Mouse (Mus musculus) forebrain, embryonic 12.5 days (tissue): ENCODE data around the gene Lrrn2. TPM values are rescaled to one million over a fixed set of nuclear protein-coding genes. Genes with fewer than 3 reads are reported as not detected.
A peak's percentile ranks its signal among the peaks of the same experiment; 100 is the strongest.

Experiments used
- ATAC-seq: fragments of 200-750 bp; cut with Nextera tagmentation; 2 replicates; pipeline ENCODE4 v1.8.0; 2017; ENCODE audit warnings: moderate TSS enrichment; ENCODE audit not compliant: low FRiP score
- H3K27ac ChIP-seq: fragments of 300-500 bp; sonication (generic); 2 replicates; pipeline ENCODE4 v1.5.1; 2016; ENCODE audit warnings: mild to moderate bottlenecking
- H3K27me3 ChIP-seq: fragments of 300-500 bp; sonication (generic); 2 replicates; pipeline ENCODE4 v1.6.1; 2016; ENCODE audit warnings: mild to moderate bottlenecking
- H3K36me3 ChIP-seq: fragments of 300-500 bp; sonication (generic); replicated peaks from 2 replicates; pipeline ENCODE4 v1.6.1; 2016; ENCODE audit warnings: mild to moderate bottlenecking
- H3K4me1 ChIP-seq: fragments of 300-500 bp; sonication (generic); 2 replicates; pipeline ENCODE4 v1.6.1; 2016
- H3K4me2 ChIP-seq: fragments of 300-500 bp; sonication (generic); 2 replicates; pipeline ENCODE4 v1.6.1; 2016; ENCODE audit warnings: mild to moderate bottlenecking, moderate library complexity
- H3K4me3 ChIP-seq: fragments of 300-500 bp; sonication (generic); replicated peaks from 2 replicates; pipeline ENCODE4 v1.5.1; 2016; ENCODE audit warnings: mild to moderate bottlenecking
- H3K9ac ChIP-seq: fragments of 300-500 bp; sonication (generic); 2 replicates; pipeline ENCODE4 v1.6.1; 2016; ENCODE audit warnings: mild to moderate bottlenecking
- H3K9me3 ChIP-seq: fragments of 300-500 bp; sonication (generic); 2 replicates; pipeline ENCODE4 v1.6.1; 2016
- WGBS: fragments of 180-500 bp; shearing (Covaris S2); methylation state at CpG from one replicate; pipeline ENCODE4 v1.1.7; 2016; 5-methylcytosine and 5-hydroxymethylcytosine counted together
- polyA plus RNA-seq: library from polyadenylated mRNA; unstranded; fragments of >200 nt; fragmentation: Nextera tagmentation; extraction: Ambion mirVana; gene quantifications from 2 replicates; pipeline ENCODE4 v1.2.1, GENCODE M21; 2016

Gene Lrrn2
- polyA plus RNA-seq, 1 experiment from 2014 or later = 17.9 TPM

DNA sequence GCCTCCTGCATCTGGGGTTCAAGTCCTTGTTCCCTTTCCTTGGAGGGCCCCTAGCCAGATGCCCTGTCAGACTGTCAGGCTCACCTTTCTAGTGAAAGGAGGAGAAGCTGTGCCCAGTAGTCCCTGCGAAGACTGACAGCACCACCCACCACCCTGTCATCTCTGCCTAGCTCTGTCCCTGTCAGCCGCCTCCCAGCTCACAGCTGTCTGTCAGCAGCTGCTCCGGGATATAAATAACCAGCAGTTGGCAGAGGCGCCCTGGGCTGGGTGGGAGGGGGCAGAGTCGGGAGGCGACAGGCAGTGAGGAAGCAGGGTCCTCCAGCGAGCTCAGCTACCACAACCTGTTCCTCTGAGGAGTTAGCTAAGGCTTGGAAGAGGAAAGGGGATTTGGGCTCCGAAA is 26.8 kb upstream of the Lrrn2 start:
- Histone ChIP-seq H3K27me3 (no peaks in the 10 kb centered on the region), H3K36me3 (no peaks in the 10 kb centered on the region), H3K9ac (no peak overlapping the region), H3K4me3 (no peak overlapping the region), H3K4me2 (no peak overlapping the region), H3K9me3 (peaks cover 6% of the 10 kb centered on the region; the same call in 1 of the 2 replicates), H3K4me1 (peaks cover 18% of the 10 kb centered on the region), H3K27ac (no peak overlapping the region)
- ATAC-seq = no peak; the same call in 1 of the 2 replicates
- WGBS = 39% methylated on average over 8 of the region's 8 CpGs

DNA sequence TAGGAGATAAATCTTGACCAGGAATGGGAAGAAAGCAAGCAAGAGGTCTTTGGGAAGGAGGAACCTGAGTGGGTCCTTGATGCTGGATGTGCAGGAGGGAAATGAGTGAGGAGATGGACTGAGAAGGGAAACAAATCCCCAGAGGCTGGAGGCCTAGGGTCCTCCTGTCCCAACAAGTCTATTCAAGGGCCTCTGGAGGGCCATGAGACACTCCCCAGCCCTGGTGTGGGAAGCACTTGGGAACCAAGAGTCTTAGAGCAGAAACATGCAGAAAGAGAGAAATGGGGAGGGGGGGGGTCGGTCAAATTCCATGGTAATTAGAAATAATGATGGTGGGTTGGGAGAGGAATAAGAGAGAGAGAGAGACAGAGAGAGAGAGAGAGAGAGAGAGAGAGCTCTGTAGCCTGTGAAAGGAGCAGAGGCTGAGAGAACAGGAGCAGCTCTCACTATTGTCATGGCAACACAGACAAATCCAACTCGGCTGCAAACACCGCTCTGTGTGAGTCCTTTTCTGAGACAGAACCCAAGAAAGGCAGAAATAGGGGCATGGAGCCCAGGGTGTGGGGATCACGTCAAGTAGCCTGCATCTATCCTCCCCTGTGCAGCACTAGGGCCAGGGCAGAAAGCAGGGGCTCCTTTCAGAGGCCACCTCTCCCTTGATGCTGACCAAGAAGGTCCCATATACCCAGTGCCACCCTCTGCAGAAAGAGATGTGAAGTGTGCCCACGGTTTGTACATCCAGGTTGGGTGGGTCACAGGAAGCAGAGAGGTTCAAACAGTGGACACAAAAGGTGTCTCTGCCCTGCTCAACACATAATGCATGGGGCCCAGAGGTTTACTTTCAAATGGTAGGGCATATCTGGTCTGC is 21.3 kb upstream of the Lrrn2 start:
- ATAC-seq = peak; percentile 86
- H3K27ac ChIP-seq = peak overlapping the region; percentile 61; the same call in 1 of the 2 replicates
- H3K9me3 ChIP-seq = no peaks in the 10 kb centered on the region
- peaks cover 19% of the 10 kb centered on the region for H3K4me1 ChIP-seq
- WGBS = 18% methylated on average over 5 of the region's 5 CpGs
- no peak overlapping the region for H3K9ac ChIP-seq
- no peak overlapping the region for H3K4me3 ChIP-seq
- no peak overlapping the region for H3K4me2 ChIP-seq
- no peaks in the 10 kb centered on the region for H3K27me3 ChIP-seq
- H3K36me3 ChIP-seq = no peaks in the 10 kb centered on the region

DNA sequence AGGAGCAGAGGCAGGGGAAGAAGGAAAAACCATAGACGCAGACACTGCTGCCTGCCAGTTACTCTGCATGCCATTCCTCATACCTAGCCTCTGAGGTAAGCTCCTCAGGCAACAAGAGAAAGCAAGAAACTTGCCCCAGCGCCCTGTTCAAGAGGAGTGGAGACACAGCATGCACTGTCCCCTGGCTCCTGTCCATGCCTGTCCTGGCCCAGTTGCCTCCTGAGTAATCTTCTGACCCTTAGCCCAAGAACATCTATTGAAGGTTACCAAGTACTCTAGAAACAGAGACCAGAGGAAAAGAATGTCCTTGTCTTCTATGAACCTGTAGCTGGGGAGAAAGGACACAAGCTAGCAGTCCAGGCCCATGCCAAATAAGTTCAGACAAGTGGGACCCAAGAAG is 15.9 kb upstream of the Lrrn2 start:
- H3K9me3 ChIP-seq = no peaks in the 10 kb centered on the region
- ATAC-seq = no peak
- 90% methylated on average over 2 of the region's 2 CpGs for WGBS
- no peak overlapping the region for H3K9ac ChIP-seq
- H3K4me1 ChIP-seq = peaks cover 6% of the 10 kb centered on the region
- no peaks in the 10 kb centered on the region for H3K36me3 ChIP-seq
- H3K4me2 ChIP-seq = no peak overlapping the region
- no peak overlapping the region for H3K27ac ChIP-seq
- 0 out of 2 replicates have a peak, but pooled peaks cover 4% of the 10 kb centered on the region for H3K27me3 ChIP-seq
- no peak overlapping the region for H3K4me3 ChIP-seq

DNA sequence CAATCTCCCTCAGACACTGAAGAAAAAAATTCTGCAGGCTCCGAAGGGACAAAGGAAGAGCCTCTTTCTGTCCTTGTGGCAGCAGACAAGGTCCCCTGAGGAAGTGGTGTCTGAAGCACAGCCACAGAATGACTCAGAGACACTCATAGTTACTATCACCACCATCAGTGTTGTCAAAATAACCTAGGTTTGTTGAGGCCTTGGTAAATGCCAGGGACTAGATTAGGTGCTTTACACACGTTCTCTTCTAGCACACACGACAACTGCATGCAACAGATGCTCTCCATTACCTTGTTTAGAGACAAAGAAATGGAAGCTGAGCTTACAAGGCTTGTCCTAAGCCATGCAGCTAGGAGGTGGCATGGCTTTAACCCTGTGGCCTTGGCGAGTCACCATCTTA is 14.5 kb upstream of the Lrrn2 start:
- no peaks in the 10 kb centered on the region for H3K9me3 ChIP-seq
- 87% methylated on average over 4 of the region's 4 CpGs for WGBS
- ATAC-seq = no peak
- no peak overlapping the region for H3K9ac ChIP-seq
- no peak overlapping the region for H3K4me3 ChIP-seq
- 0 out of 2 replicates have a peak, but pooled peaks cover 4% of the 10 kb centered on the region for H3K27me3 ChIP-seq
- no peak overlapping the region for H3K27ac ChIP-seq
- H3K4me2 ChIP-seq = no peak overlapping the region
- H3K4me1 ChIP-seq = no peaks in the 10 kb centered on the region
- no peaks in the 10 kb centered on the region for H3K36me3 ChIP-seq

DNA sequence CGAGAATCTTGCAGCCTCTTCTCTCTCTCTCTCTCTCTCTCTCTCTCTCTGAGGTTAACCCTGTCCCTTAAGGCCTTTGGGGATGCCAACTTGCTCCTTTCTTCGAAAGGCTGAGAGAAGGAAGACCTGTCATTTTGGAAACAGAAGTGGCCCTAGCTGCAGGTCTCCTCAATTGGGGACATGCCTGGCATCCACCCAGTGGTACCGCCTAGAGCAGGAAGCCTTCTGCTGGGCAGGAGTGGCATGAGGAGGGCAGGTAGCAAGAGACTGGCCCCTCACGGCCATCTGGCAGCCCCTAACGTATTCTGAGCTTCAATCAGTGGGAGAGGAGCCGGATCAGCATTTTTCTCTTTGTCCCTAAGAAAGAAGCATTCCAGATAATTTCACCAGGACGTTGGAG is 9.7 kb upstream of the Lrrn2 start:
- WGBS = 52% methylated on average over 7 of the region's 7 CpGs
- Histone ChIP-seq H3K36me3 (no peaks in the 10 kb centered on the region), H3K27ac (0 out of 2 replicates have a peak overlapping the region, but pooled peaks have one; percentile 19), H3K9ac (no peak overlapping the region), H3K4me1 (no peaks in the 10 kb centered on the region), H3K9me3 (no peaks in the 10 kb centered on the region), H3K4me3 (no peak overlapping the region), H3K4me2 (no peak overlapping the region), H3K27me3 (peaks cover 17% of the 10 kb centered on the region)
- no peak for ATAC-seq

DNA sequence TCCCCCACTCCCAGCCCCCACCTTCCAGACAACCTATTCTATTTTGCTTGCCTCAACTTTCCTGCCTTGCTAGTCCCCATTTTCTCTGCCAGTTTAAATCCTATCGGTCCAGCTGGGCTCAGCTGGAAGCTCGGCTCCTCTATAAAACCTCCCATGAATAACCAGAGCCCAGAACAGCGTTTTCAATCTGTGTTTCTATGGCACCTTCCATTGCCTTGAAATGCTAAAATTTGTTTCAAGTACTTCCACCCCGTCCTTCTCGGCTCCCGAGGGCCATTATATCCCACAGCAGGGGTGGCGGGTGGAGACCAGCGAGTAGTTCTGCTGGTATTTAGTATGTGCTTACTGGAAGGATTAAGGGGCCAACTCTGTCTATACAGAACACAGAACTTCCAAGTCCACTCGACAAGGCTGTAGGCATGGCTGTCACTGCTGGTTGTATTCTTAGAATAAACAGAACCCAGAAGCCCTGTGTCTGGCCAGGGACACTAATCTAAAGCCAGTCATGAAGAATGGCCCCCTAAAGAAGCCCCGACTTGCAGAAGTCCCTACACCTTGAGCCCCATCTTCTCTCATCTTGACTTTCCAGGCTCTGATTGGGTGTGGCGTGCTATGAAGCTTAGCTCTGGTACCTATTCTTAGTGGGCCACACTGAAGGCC is 992 bp upstream of the Lrrn2 start:
- Histone ChIP-seq H3K27me3 (peaks cover 65% of the 10 kb centered on the region), H3K36me3 (no peaks in the 10 kb centered on the region), H3K4me2 (no peak overlapping the region), H3K4me1 (peaks cover 34% of the 10 kb centered on the region), H3K9me3 (no peaks in the 10 kb centered on the region), H3K9ac (no peak overlapping the region), H3K27ac (no peak overlapping the region), H3K4me3 (no peak overlapping the region)
- no peak for ATAC-seq
- WGBS = 12% methylated on average over 11 of the region's 11 CpGs

DNA sequence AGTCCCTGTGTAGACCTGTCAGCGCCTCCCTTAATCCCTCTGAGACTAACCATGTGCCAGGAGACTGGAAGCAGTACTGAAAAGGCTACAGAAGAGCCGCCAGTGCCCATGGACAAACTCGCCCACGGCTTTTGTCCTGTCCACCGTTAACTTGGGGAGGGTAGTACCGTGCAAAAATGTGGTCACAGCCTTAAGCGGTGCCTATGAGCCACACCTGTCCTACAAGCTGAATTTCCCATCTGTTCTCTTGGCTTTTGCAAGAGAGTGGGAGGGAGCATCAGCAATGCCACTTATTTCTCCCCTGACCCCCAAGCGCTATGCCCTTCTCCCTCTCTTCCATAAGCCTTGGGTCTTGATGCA is 292 bp upstream of the Lrrn2 start:
- no peak for ATAC-seq
- H3K36me3 ChIP-seq = no peaks in the 10 kb centered on the region
- H3K4me2 ChIP-seq = peak overlapping the region; percentile 83
- H3K9me3 ChIP-seq = no peaks in the 10 kb centered on the region
- peak overlapping the region; percentile 79 for H3K9ac ChIP-seq
- H3K27ac ChIP-seq = peak overlapping the region; percentile 81
- peaks cover 65% of the 10 kb centered on the region for H3K27me3 ChIP-seq
- H3K4me1 ChIP-seq = peaks cover 34% of the 10 kb centered on the region
- WGBS = 9% methylated on average over 8 of the region's 8 CpGs
- H3K4me3 ChIP-seq = peak overlapping the region; percentile 59

DNA sequence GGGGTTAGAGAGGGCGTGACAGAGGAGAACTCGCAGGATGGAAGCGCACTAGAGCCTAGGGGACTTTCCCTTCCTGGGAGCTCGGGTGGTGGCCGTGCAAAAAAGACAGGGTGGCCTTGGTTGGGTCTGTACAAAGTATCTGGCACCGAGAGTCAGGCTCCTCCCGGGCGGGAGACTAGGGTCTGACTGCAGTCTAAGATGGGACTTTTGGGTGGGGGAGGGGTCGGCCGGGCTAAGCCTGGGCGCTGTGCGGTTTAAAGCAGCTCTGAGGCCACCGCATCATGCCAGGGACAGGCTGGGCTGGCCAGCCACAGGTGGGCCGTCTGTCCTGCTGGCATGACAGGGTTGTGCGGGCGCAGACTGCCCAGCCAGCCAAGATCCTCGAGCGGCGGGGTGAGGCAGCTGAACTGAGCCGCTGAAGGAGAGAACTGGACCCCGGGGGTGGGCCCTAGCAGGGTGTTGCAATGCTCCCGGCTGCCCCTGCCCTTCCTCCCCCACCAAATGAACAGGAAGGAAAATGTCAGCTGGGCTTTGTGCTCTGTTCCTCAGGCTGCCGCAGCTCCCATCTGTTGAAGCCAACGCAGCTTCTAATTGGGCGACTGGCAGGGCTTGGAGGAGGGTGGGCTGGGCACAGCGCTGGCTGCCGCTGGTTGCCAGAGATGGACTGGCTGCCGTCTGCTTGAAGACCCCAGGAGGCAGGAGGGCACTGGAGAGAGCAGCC is 1.1 kb downstream of the Lrrn2 start:
- Histone ChIP-seq H3K9me3 (no peaks in the 10 kb centered on the region), H3K36me3 (no peaks in the 10 kb centered on the region), H3K4me2 (peak overlapping the region; percentile 83), H3K4me3 (peak overlapping the region; percentile 59), H3K27ac (peak overlapping the region; percentile 42; the same call in 1 of the 2 replicates), H3K4me1 (peaks cover 41% of the 10 kb centered on the region), H3K27me3 (peaks cover 59% of the 10 kb centered on the region), H3K9ac (peak overlapping the region; percentile 79)
- peak; percentile 75 for ATAC-seq
- under 1% methylated on average over 28 of the region's 28 CpGs for WGBS

DNA sequence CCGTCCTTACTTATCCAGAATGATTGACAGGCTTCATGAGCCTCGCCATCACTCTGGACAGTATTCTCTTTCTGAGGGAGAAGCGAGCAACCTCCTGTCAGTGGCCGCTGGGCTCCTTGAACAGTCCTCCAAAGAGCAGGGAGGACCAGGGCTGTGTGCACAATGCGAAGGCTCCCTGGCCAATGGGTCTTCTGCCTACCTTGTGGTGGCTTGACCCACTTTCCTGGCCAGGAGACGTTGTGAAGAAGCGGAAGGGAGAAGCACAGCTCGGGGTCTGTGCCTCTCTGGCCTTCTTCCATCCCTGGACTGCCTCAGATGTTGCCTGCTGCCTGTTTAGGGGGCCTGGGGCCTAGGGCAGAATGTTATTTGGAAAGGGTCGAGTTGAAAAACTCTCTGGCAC is 1.8 kb downstream of the Lrrn2 start:
- H3K27me3 ChIP-seq = peaks cover 53% of the 10 kb centered on the region
- 0 out of 2 replicates have a peak overlapping the region, but pooled peaks have one; percentile 42 for H3K27ac ChIP-seq
- H3K9me3 ChIP-seq = no peaks in the 10 kb centered on the region
- WGBS = 34% methylated on average over 9 of the region's 9 CpGs
- no peaks in the 10 kb centered on the region for H3K36me3 ChIP-seq
- H3K9ac ChIP-seq = peak overlapping the region; percentile 79
- H3K4me2 ChIP-seq = peak overlapping the region; percentile 83
- H3K4me1 ChIP-seq = peaks cover 47% of the 10 kb centered on the region
- no peak; the same call in 1 of the 2 replicates for ATAC-seq
- H3K4me3 ChIP-seq = peak overlapping the region; percentile 59

DNA sequence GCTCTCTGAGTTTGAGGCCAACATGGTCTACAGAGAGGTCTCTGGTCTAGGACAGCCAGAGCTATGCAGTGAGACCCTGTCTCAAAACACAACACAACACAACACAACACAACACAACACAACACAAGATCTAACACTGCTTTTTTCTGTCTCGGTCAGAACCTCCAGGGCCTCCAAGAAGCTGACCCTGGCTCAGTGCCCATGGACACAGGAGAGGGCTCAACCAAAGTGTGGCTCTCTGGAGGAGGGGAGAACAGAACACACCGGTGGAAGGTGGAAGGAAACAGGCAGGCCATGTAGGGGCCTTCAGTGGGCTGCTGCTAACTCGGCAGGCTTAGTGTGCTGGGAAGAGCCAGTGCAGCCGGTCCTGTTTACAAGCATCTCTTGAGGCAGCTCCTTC is 5.6 kb downstream of the Lrrn2 start:
- no peaks in the 10 kb centered on the region for H3K9me3 ChIP-seq
- H3K4me2 ChIP-seq = no peak overlapping the region
- peaks cover 37% of the 10 kb centered on the region for H3K4me1 ChIP-seq
- WGBS = 50% methylated on average over 4 of the region's 4 CpGs
- no peak for ATAC-seq
- no peak overlapping the region for H3K27ac ChIP-seq
- no peak overlapping the region for H3K9ac ChIP-seq
- H3K4me3 ChIP-seq = no peak overlapping the region
- no peaks in the 10 kb centered on the region for H3K36me3 ChIP-seq
- H3K27me3 ChIP-seq = peaks cover 20% of the 10 kb centered on the region

DNA sequence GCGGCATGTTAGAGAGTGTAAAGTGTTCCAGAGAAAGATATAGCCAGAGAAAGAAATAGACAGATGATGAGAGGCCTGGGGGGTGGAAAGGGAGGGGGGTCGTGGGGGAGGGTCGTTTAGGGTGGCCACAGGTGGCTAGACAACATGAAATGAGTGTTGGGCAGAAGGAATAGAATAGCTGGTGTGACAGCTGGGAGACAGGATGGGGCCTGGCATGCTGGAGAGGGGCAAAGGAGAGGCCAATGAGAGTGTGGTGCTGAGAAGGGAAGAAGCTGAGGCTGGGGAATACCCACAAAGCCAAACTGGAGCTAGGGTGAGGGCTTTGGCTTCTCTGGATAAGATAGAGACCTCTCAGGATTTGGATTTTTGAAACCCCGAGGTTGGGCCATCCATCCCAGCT is 6.6 kb downstream of the Lrrn2 start:
- Histone ChIP-seq H3K4me1 (peaks cover 31% of the 10 kb centered on the region), H3K27me3 (peaks cover 20% of the 10 kb centered on the region), H3K27ac (no peak overlapping the region), H3K4me2 (no peak overlapping the region), H3K9me3 (no peaks in the 10 kb centered on the region), H3K4me3 (no peak overlapping the region), H3K9ac (no peak overlapping the region), H3K36me3 (no peaks in the 10 kb centered on the region)
- ATAC-seq = no peak
- 67% methylated on average over 4 of the region's 4 CpGs for WGBS

DNA sequence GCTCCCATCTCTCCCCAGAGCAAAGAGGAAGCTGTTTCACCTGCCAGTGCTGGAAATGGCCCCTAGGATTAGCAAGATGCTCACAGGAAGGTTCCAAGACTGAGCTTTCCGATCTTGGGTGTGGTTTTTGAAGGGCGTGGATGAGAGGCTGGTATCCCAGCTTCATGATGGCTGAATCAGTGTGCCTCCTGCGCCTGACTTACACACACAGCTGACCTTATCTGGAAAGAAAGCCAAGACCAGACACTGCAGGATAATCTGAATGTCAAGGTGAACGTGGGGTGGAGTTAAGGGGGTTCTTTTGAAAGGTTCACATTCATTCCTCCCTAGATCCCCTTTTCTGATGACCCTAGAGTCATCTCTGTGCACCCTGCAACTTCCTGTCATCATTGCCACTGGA is 8.7 kb downstream of the Lrrn2 start:
- Histone ChIP-seq H3K27ac (no peak overlapping the region), H3K9me3 (no peaks in the 10 kb centered on the region), H3K4me3 (no peak overlapping the region), H3K9ac (no peak overlapping the region), H3K4me1 (peaks cover 26% of the 10 kb centered on the region), H3K36me3 (no peaks in the 10 kb centered on the region), H3K4me2 (no peak overlapping the region), H3K27me3 (peaks cover 3% of the 10 kb centered on the region; the same call in 1 of the 2 replicates)
- 80% methylated on average over 4 of the region's 4 CpGs for WGBS
- ATAC-seq = no peak
